Mouse (Mus musculus) thymus, adult 2 months (tissue): ENCODE data around the gene Spp2. TPM values are rescaled to one million over a fixed set of nuclear protein-coding genes. Genes with fewer than 3 reads are reported as not detected.

Source experiments
- DNase-seq: peaks from one replicate; pipeline ENCODE4 v3.0.0; 2021
- H3K27ac ChIP-seq: fragments of 200-500 bp; 2 replicates; pipeline ENCODE4 v1.5.1; 2012; ENCODE audit warnings: low read length, control low read depth; ENCODE audit not compliant: control insufficient read depth, insufficient read depth
- H3K27me3 ChIP-seq: fragments of 200-500 bp; 2 replicates; pipeline ENCODE4 v1.6.1; 2012; ENCODE audit warnings: mild to moderate bottlenecking, low read length, moderate library complexity, mixed read lengths; ENCODE audit not compliant: control insufficient read depth, insufficient read depth
- H3K36me3 ChIP-seq: fragments of 200-500 bp; 2 replicates; pipeline ENCODE4 v1.6.1; 2012; ENCODE audit warnings: mild to moderate bottlenecking, low read length, moderate library complexity; ENCODE audit not compliant: control insufficient read depth, insufficient read depth
- H3K4me1 ChIP-seq: fragments of 200-500 bp; replicated peaks from 2 replicates; pipeline ENCODE4 v1.6.1; 2012; ENCODE audit warnings: low read length; ENCODE audit not compliant: control insufficient read depth, insufficient read depth
- H3K4me3 ChIP-seq: fragments of 200-500 bp; 2 replicates; pipeline ENCODE4 v1.5.1; 2012; ENCODE audit warnings: mild to moderate bottlenecking, low read length, control low read depth, moderate library complexity; ENCODE audit not compliant: control insufficient read depth, insufficient read depth
- CTCF ChIP-seq: fragments of 200-500 bp; IDR thresholded peaks from 2 replicates; pipeline ENCODE4 v1.5.1; 2012; ENCODE audit warnings: mild to moderate bottlenecking, control low read depth, low read length, moderate library complexity, borderline replicate concordance; ENCODE audit not compliant: control insufficient read depth, poor library complexity, insufficient read depth; ENCODE audit errors: extremely low read depth
- POLR2A ChIP-seq: fragments of 200-500 bp; IDR thresholded peaks from 2 replicates; pipeline ENCODE4 v1.6.1; 2012; ENCODE audit warnings: mild to moderate bottlenecking, low read length, control low read depth, moderate library complexity; ENCODE audit not compliant: control insufficient read depth, poor library complexity, insufficient read depth; ENCODE audit errors: extremely low read depth
- WGBS: fragments of 180-500 bp; shearing (Covaris S2); methylation state at CpG from one replicate; pipeline ENCODE4 v1.1.7; 2018; 5-methylcytosine and 5-hydroxymethylcytosine counted together
- polyA plus RNA-seq: library from polyadenylated mRNA; depleted of rRNA; stranded (reverse); fragments of >200 nt; gene quantifications from 2 replicates; pipeline ENCODE4 v1.2.3, GENCODE M21; 2012

Spp2 gene
- polyA plus RNA-seq, 1 experiment = 0.44 TPM

DNA sequence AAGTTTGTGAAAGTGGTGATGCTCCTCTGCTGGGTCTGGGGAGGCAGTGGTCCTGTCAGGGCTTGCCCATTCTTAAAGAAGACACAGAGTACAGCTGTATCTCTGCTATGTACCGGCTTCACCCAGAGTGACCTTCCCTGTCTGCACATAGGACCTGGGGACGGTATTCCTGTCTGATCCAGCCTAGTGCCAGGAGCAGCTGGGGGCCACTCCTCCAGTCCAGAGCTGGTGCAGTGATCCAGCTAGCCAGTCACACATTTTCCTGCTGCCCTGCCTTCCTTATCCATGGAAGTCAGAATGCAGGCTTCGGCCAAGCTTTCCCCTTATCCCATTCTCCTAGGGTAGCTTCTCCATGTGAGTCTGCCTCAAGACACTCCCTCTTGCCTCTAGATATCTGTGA is 49.0 kb downstream of the Spp2 start:
- TF ChIP-seq POLR2A (no peak), CTCF (no peak)
- Histone ChIP-seq H3K27ac (no peak overlapping the region), H3K36me3 (no peaks in the 10 kb centered on the region), H3K27me3 (no peaks in the 10 kb centered on the region), H3K4me1 (peaks cover 4% of the 10 kb centered on the region), H3K4me3 (no peak overlapping the region)
- DNase-seq = no peak
- 96% methylated on average over 3 of the region's 3 CpGs for WGBS

DNA sequence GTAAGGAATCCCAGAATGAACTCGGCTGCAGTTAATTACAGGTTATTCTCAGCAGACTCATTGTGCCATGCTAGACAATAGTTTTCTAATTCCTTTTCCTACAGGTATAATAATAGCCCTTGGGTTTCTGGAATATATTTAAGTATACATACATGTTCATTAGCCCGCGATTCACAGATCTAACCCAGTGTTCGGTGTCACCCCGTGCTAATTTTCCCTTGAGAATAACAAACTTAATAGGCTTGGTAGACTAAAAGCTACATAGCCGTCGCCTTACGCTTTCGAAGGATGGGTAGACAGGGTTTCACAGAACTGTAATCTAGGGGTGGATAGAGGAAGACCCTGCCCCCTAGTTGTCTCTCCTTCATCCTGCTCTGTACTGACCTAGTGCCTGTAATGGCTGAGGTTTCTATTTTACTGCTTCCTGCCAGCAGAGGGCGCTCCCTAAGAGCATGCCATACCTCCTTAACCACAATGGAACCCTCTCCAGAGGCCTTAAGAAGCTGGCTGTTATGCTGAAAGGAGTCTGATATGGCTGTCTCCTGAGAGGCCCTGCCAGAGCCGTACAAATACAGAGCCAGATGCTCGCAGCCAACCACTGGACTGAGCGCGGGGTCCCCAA is 49.8 kb downstream of the Spp2 start:
- peak; percentile 77 for DNase-seq
- TF ChIP-seq POLR2A = no peak
- TF ChIP-seq CTCF = peak; percentile 21; the same call in 1 of the 2 replicates
- Histone ChIP-seq H3K27me3 (no peaks in the 10 kb centered on the region), H3K36me3 (no peaks in the 10 kb centered on the region), H3K27ac (no peak overlapping the region), H3K4me3 (no peak overlapping the region), H3K4me1 (peaks cover 10% of the 10 kb centered on the region)
- 72% methylated on average over 14 of the region's 14 CpGs for WGBS

DNA sequence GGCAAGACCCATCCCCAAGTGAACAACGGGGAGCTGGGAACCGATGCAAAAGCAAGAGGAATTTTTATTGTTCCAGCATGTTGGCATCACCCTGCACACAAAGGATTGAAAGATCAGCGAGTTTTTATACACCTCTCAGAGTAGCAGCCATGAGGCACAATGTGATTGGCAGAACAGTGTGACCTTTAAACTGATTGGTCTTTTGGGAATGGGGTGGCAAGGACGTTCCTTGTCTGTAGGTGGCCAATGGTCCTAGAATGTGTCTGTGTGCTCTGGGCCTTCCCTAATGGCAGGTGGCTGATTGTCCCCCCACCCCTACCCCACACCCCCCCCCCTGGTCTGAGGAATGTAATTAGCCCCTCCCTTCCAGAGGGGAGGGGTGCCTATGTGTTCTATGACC is 52.4 kb downstream of the Spp2 start:
- H3K27ac ChIP-seq = no peak overlapping the region
- H3K4me1 ChIP-seq = peaks cover 24% of the 10 kb centered on the region
- H3K36me3 ChIP-seq = no peaks in the 10 kb centered on the region
- TF ChIP-seq POLR2A = no peak
- no peak for TF ChIP-seq CTCF
- no peaks in the 10 kb centered on the region for H3K27me3 ChIP-seq
- H3K4me3 ChIP-seq = no peak overlapping the region
- 95% methylated on average over 4 of the region's 4 CpGs for WGBS
- no peak for DNase-seq

DNA sequence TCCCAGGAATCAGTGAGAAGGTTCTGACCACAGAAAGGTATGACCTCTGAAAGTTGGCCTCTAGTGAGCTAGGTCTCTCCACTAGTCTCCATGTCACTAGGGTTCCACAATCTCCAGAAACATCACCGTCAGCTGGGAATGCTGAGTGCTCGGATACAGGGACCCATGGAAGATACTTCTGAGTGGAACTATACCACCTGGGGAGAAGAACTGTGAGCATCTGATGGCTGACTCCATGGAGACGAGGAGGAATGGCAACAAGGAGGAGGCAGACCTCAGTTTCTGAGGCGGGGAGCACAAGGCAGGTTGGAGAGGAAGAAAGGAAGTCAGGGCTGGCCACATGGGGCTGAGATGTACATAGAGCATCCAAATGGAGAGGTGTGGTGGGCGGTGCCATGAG is 52.9 kb downstream of the Spp2 start:
- TF ChIP-seq POLR2A = no peak
- no peak for DNase-seq
- Histone ChIP-seq H3K4me3 (no peak overlapping the region), H3K36me3 (no peaks in the 10 kb centered on the region), H3K27ac (no peak overlapping the region), H3K27me3 (no peaks in the 10 kb centered on the region), H3K4me1 (peaks cover 24% of the 10 kb centered on the region)
- WGBS = 96% methylated on average over 5 of the region's 5 CpGs

DNA sequence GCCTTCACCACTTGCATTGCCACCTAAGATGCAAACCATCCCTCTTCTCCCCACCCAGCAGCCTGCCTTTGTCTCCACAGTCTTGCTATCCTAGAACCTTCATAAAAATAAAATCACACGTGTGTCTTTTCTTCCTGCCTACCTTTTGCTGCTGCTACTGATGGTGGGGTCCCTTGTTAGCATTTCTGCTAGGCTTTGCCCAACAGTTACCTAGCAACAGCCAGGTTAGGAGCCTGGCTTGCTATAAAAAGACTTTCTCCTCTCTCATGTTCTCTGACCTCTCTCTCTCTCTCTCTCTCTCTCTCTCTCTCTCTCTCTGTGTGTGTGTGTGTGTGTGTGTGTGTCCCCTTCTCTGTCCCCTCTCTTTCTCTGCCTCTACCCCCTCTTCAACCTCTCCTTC is 54.3 kb downstream of the Spp2 start:
- Histone ChIP-seq H3K36me3 (no peaks in the 10 kb centered on the region), H3K27ac (no peak overlapping the region), H3K4me3 (no peak overlapping the region), H3K4me1 (peaks cover 24% of the 10 kb centered on the region), H3K27me3 (no peaks in the 10 kb centered on the region)
- TF ChIP-seq POLR2A (no peak), CTCF (no peak)
- no peak for DNase-seq
- WGBS = 10% methylated on average over 1 of the region's 1 CpGs

DNA sequence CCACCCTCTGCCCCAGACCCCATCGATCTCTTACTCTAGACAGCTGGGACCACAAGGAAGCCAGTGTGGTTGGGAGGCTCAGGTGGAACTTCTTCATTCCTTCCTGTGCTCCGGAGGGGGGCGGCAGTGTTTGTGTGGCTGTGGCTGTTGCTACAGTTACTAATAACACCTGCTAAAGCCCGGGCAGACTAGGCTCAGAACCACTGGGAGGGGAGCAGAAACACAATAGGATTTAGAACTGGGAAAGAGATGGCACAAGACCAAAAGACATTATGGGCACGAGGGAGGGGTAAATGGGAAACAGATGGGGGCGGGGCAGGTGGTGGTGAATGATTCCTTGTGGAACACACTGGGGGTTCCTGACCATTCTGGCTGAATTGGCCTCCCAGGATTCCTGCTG is 55.7 kb downstream of the Spp2 start:
- H3K4me3 ChIP-seq = no peak overlapping the region
- H3K27ac ChIP-seq = no peak overlapping the region
- peaks cover 24% of the 10 kb centered on the region for H3K4me1 ChIP-seq
- no peaks in the 10 kb centered on the region for H3K27me3 ChIP-seq
- WGBS = 14% methylated on average over 6 of the region's 6 CpGs
- TF ChIP-seq POLR2A (no peak), CTCF (no peak)
- DNase-seq = peak; percentile 45
- no peaks in the 10 kb centered on the region for H3K36me3 ChIP-seq

DNA sequence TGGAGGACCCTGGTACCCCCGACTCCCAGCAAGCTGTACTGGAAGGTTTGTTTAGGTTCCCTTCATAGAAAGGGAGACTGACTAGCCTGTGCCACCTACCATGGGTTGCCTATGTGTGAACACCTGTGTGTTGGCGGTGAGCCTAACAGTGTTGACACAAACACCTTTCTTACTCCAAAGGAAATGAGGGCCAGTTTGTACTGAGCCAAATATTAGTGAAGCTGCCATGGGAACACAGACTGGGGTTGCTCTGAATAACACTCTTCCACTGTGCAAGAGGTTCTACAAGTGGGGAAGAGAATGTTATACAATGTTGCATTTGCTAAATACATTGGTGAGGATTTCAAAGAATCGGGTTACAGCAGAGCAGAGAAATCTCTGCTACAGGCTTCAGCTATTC is 56.5 kb downstream of the Spp2 start:
- Histone ChIP-seq H3K27ac (no peak overlapping the region; the same call in 1 of the 2 replicates), H3K27me3 (no peaks in the 10 kb centered on the region), H3K4me3 (no peak overlapping the region), H3K4me1 (peaks cover 24% of the 10 kb centered on the region), H3K36me3 (no peaks in the 10 kb centered on the region)
- TF ChIP-seq CTCF = no peak
- TF ChIP-seq POLR2A = no peak
- DNase-seq = no peak
- 73% methylated on average over 3 of the region's 3 CpGs for WGBS
